Mouse (Mus musculus) heart, adult 2 months (tissue): ENCODE measurements at regions not wholly inside any gene's neighbourhood (a gene's known extent, or its start where the extent isn't known, plus 50 kb on each side); places are given as distances from the start of the nearest gene placed in this dataset.
A peak's percentile ranks its signal among the peaks of the same experiment; 100 is the strongest.

Source experiments
- DNase-seq, 2 experiments: peaks; one replicate each; pipeline ENCODE4 v3.0.0; 2021
- H3K27ac ChIP-seq: fragments of 200-600 bp; 2 replicates; pipeline ENCODE4 v1.8.1; 2022
- H3K27me3 ChIP-seq: fragments of 200-500 bp; 2 replicates; pipeline ENCODE4 v1.6.1; 2012; ENCODE audit warnings: mild to moderate bottlenecking, low read length, inconsistent platforms, mixed read lengths; ENCODE audit not compliant: control insufficient read depth, insufficient read depth
- H3K36me3 ChIP-seq: fragments of 200-500 bp; 2 replicates; pipeline ENCODE4 v1.6.1; 2012; ENCODE audit warnings: low read length, inconsistent platforms; ENCODE audit not compliant: control insufficient read depth, insufficient read depth
- H3K4me1 ChIP-seq: fragments of 200-500 bp; 2 replicates; pipeline ENCODE4 v1.6.1; 2011; ENCODE audit warnings: low read length; ENCODE audit not compliant: control insufficient read depth, insufficient read depth
- H3K4me3 ChIP-seq: fragments of 200-600 bp; 2 replicates; pipeline ENCODE4 v1.8.1; 2022
- H3K79me2 ChIP-seq: fragments of 200-500 bp; replicated peaks from 2 replicates; pipeline ENCODE4 v1.6.1; 2012; ENCODE audit warnings: mild to moderate bottlenecking, inconsistent platforms, low read length, moderate library complexity, mixed read lengths; ENCODE audit not compliant: control insufficient read depth, insufficient read depth
- H3K9ac ChIP-seq: fragments of 200-500 bp; 2 replicates; pipeline ENCODE4 v1.6.1; 2012; ENCODE audit warnings: low read depth, mild to moderate bottlenecking, control low read depth, inconsistent platforms, low read length, mixed read lengths
- CTCF ChIP-seq: fragments of 200-600 bp; IDR thresholded peaks from 2 replicates; pipeline ENCODE4 v1.8.1; 2022; ENCODE audit warnings: antibody characterized with exemption, mild to moderate bottlenecking, moderate library complexity
- EP300 ChIP-seq: fragments of 200-500 bp; IDR thresholded peaks from 2 replicates; pipeline ENCODE4 v1.6.1; 2011; ENCODE audit warnings: low read depth, low read length, control low read depth; ENCODE audit not compliant: insufficient read depth
- POLR2A ChIP-seq: fragments of 200-500 bp; IDR thresholded peaks from 2 replicates; pipeline ENCODE4 v1.6.1; 2011; ENCODE audit warnings: mild to moderate bottlenecking, low read depth, low read length, control low read depth; ENCODE audit not compliant: insufficient read depth
- WGBS: fragments of 180-500 bp; shearing (Covaris S2); methylation state at CpG from one replicate; pipeline ENCODE4 v1.1.7; 2018; 5-methylcytosine and 5-hydroxymethylcytosine counted together
- intact Hi-C: fragments of 180-260 bp; cut with DNase I; formaldehyde crosslinking; loops from one replicate; pipeline ENCODE4 v1.15.1; 2025

DNA sequence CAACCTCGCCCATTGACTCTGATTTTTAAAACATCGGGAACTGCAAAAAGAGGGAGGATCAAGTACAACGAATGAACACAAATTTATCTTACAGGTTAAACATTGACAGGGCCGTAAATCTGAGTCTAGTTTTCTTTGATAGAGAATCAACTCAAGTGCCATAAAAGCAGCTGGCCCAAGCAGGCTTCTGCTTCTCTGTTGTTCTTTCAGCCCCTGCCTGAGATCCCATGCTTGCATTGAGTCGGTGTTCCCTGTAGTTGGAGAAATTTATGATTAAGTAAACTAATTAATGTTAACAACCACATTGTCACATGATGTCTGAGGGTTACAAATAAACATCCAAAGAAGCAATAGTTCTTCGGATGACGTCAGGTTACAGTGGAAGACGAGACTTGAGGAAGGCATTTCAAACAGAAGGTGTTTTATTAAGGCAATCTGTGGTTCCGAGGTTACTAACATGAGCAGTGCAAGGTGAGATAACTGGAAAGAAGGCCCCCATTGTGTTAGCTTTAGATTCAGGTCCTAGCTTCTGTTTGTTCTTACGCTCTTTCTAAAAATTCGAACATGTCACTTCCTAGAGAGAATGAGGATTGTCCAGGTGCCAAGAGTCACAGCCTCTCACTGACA is 233.9 kb upstream of the Pde3a start:
- Histone ChIP-seq H3K4me1 (no peaks in the 10 kb centered on the region), H3K27me3 (no peaks in the 10 kb centered on the region), H3K4me3 (no peak overlapping the region), H3K36me3 (no peaks in the 10 kb centered on the region), H3K27ac (no peak overlapping the region), H3K9ac (no peak overlapping the region), H3K79me2 (no peaks in the 10 kb centered on the region)
- TF ChIP-seq EP300 (no peak), POLR2A (no peak), CTCF (no peak)
- intact Hi-C loops: no loop called here
- no peak for DNase-seq
- 90% methylated on average over 11 of the region's 11 CpGs for WGBS

DNA sequence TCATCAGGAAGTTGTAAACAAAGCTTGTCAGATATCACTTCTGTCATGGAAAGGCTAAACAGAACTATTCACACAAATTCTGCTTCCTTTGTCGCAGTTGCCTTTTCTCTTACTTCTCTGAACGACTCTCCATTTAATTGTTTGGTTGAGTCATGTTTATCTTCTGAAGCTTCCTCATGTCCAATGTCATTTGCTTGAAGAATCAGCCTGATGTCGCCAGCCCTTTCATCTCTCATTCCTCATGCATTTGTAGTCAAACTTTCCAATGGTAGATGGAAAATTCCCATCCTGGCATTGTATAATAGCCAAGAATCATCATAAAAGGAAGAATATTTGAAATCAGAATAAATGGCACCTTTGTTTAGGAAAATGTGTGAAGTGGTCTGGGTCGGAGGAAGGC is 225.6 kb upstream of the Pde3a start:
- Histone ChIP-seq H3K79me2 (no peaks in the 10 kb centered on the region), H3K27me3 (no peaks in the 10 kb centered on the region), H3K4me1 (no peaks in the 10 kb centered on the region), H3K9ac (no peak overlapping the region), H3K36me3 (no peaks in the 10 kb centered on the region), H3K27ac (no peak overlapping the region), H3K4me3 (no peak overlapping the region)
- WGBS: 55% methylated on average over 4 of the region's 4 CpGs
- no peak for TF ChIP-seq POLR2A
- DNase-seq: no peak
- intact Hi-C loops: no loop called here

DNA sequence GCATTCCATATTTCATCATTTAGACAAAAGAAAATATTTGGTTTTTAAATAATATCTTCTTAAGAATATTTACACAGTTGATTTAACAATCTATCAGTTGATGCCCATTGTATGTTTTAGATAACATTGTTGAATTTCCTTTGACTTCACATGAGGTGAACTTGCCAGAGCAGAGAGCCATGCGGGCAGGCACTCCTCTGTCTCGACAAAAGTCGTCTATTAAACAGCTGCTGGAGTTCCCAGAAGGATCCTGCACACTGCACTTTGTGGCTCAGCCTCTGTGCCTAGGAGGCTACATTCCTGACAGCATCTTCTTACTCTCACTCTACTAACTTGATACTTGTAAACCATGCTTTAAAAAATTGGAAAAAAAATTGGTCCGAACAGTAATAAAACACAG is 221.7 kb upstream of the Pde3a start:
- H3K27ac ChIP-seq: no peak overlapping the region
- no peaks in the 10 kb centered on the region for H3K4me1 ChIP-seq
- intact Hi-C loops: no loop called here
- no peaks in the 10 kb centered on the region for H3K36me3 ChIP-seq
- DNase-seq: no peak
- no peaks in the 10 kb centered on the region for H3K79me2 ChIP-seq
- H3K4me3 ChIP-seq: no peak overlapping the region
- H3K9ac ChIP-seq: no peak overlapping the region
- WGBS: 53% methylated on average over 4 of the region's 4 CpGs
- no peaks in the 10 kb centered on the region for H3K27me3 ChIP-seq
- no peak for TF ChIP-seq EP300
- no peak for TF ChIP-seq CTCF

DNA sequence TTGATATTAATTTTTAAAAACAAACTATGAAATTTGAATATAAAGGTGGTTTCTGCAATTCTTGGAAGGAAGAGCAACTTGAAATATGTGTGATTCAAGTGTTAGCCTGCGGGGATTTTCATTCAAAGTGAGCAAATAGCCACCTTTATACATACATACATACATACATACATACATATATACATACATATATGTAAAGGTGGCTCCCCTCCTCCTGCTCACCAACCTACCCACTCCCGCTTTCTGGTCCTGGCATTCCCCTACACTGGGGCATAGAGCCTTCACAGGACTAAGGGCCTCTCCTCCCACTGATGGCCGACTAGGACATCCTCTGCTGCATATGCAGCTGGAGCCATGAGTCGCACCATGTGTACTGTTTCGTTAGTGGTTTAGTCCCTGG is 221.3 kb upstream of the Pde3a start:
- intact Hi-C loops: no loop called here
- H3K27me3 ChIP-seq: no peaks in the 10 kb centered on the region
- no peaks in the 10 kb centered on the region for H3K36me3 ChIP-seq
- 78% methylated on average over 5 of the region's 5 CpGs for WGBS
- TF ChIP-seq POLR2A (no peak), EP300 (no peak), CTCF (no peak)
- no peak overlapping the region for H3K4me3 ChIP-seq
- no peak for DNase-seq
- no peaks in the 10 kb centered on the region for H3K79me2 ChIP-seq
- H3K9ac ChIP-seq: no peak overlapping the region
- no peaks in the 10 kb centered on the region for H3K4me1 ChIP-seq
- H3K27ac ChIP-seq: no peak overlapping the region

DNA sequence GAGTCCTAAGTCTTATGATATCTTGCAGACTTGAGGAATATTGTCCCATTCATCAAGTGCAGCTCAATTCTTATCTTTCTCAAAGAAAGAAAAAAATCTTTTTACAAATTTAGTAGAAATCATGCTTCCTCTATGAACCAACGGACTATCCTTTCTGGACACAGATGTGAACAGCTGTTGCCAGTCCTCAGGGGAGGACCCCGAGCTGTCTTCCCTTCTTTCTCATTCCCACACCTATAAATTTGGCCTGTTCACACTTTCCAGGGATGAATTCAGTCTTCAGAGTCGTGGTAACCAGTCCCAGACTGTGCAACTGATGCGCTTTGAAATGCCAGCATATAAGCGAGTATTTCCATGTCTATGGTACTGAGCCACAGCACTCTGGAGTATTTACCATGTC is 214.2 kb upstream of the Pde3a start:
- intact Hi-C loops: no loop called here
- TF ChIP-seq CTCF (no peak), POLR2A (no peak), EP300 (no peak)
- no peak overlapping the region for H3K9ac ChIP-seq
- 67% methylated on average over 5 of the region's 5 CpGs for WGBS
- H3K27ac ChIP-seq: no peak overlapping the region
- peak; percentile 11 to 30 for DNase-seq
- H3K4me3 ChIP-seq: no peak overlapping the region
- no peaks in the 10 kb centered on the region for H3K27me3 ChIP-seq
- no peaks in the 10 kb centered on the region for H3K4me1 ChIP-seq
- H3K36me3 ChIP-seq: no peaks in the 10 kb centered on the region
- no peaks in the 10 kb centered on the region for H3K79me2 ChIP-seq

DNA sequence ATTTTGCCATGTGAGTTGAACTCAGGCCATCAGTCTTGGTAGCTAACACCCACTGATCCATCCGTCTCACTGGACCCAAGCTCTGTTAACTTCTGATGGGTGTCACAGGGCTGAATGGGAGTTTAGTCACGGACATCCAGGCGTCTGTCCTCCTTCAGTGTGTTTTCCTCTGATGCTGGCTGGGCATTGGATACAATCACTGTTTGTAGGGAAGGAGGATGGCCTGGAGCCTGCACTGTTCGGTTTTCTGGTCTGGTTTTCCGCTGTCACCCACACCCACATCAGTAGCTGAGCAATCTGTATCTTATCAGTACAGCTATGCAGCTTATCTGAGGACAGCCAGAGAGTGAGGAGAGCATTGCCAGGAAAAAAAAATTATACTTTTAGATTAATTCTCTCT is 207.7 kb upstream of the Pde3a start:
- Histone ChIP-seq H3K9ac (no peak overlapping the region), H3K36me3 (no peaks in the 10 kb centered on the region), H3K4me1 (peaks cover 3% of the 10 kb centered on the region), H3K27ac (peak overlapping the region; percentile 53; the same call in 1 of the 2 replicates), H3K4me3 (no peak overlapping the region), H3K27me3 (no peaks in the 10 kb centered on the region), H3K79me2 (no peaks in the 10 kb centered on the region)
- TF ChIP-seq CTCF (no peak), POLR2A (no peak), EP300 (no peak)
- DNase-seq: peak; percentile 46 to 57
- intact Hi-C loops: no loop called here
- WGBS: 43% methylated on average over 5 of the region's 5 CpGs
